Mouse (Mus musculus) adrenal gland, postnatal 0 days (tissue): ENCODE data around the gene Dhrs2. TPM values are rescaled to one million over a fixed set of nuclear protein-coding genes. Genes with fewer than 3 reads are reported as not detected.

Experiments
- polyA plus RNA-seq: library from polyadenylated mRNA; unstranded; fragments of >200 nt; fragmentation: Nextera tagmentation; extraction: Ambion mirVana; gene quantifications from 2 replicates; pipeline ENCODE4 v1.2.1, GENCODE M21; 2015

The Dhrs2 gene
- polyA plus RNA-seq: 0.37 and 0.41 TPM in 2 replicates

DNA sequence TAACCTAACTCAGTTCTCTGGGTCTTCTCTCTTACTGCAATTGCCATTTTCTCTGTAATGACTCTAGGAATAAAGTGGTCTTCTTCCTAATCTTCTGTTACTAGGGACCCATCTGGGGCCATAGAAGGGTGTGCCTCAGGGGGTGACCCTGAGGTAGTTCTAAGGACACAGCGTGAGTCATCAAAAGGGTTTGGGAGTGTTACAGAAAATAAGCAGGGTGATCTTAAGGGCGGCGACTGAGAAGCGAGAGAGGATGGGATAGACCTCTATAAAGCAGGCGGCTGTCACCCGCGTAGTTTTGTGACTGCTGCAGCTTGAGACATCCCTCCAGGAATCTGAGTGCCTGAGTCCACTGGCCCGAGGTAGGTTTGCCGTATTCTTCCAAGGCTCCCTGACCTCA is at the start of gene Dhrs2:
Gene Dhrs2 (plus strand): TSS at position 301 of the 400 bp plus-strand sequence.

Other genes starting within 250 kb of the Dhrs2 start
- gene Gm17428, start 245.1 kb upstream of the Dhrs2 start, polyA plus RNA-seq: not detected in 2 replicates
- 1.7 and 2.2 TPM in 2 replicates for gene Myh7, start 227.4 kb upstream of the Dhrs2 start, polyA plus RNA-seq
- gene Ngdn, start 206.6 kb upstream of the Dhrs2 start, polyA plus RNA-seq: 77.4 and 82.0 TPM in 2 replicates
- gene Zfhx2, start 129.7 kb upstream of the Dhrs2 start, polyA plus RNA-seq: 4.4 and 6.0 TPM in 2 replicates
- gene Thtpa, start 127.2 kb upstream of the Dhrs2 start, polyA plus RNA-seq: 13.7 and 16.6 TPM in 2 replicates
- gene Ap1g2, start 115.4 kb upstream of the Dhrs2 start, polyA plus RNA-seq: 10.0 and 17.4 TPM in 2 replicates
- gene Jph4, start 105.1 kb upstream of the Dhrs2 start, polyA plus RNA-seq: 3.6 and 7.0 TPM in 2 replicates